ENCODE assay signal across 9 mouse cellular contexts in the genomic region with DNA sequence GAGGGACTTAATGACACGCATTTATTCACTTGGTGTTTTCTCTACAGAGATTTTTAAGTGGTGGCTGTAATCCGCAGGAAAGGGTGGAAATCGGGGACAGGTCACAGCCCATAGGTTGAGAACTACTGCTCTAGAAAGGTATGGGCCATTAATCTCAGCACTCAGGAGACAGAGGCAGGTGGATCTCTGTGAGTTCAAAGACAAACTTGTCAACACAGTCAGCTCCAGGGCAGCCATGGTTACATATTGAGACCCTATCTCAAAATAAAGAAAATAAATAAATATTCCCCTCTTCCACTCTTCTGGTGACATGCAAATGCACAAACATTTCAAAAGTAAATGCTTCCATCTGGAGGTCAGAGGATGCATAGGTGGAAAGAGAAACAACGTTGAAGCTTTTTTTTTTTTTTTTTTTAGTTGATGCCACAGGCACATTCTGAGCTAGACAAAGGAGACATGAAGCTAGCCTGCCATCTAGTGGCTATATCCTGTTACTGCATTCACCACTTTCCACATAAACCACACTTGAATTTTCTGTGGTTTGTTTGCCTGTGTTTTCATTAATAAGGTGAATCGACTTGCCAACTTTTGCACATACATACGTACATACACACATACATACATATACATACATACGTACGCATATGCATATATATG. TPM values are rescaled to one million over a fixed set of nuclear protein-coding genes. Genes with fewer than 3 reads are reported as not detected.
DNase-seq lines count a peak whose midpoint lies in the region; ATAC-seq and TF ChIP-seq lines count a peak whose summit lies in the region.
"Had no signal": no experiment of that assay in that cellular context is flagged by ENCODE, and none has a peak within 500 bp of the region (broad histone marks: within the 10 kb centered on the region; RNA-seq: fewer than 3 reads in every experiment).

No protein-coding gene starts in this region.

- peak; percentile 47; the same call in 1 of the 2 replicates for ATAC-seq in heart, postnatal 0 days (ENCODE audit: insufficient read depth, low read depth)
- ATAC-seq in limb, embryonic 11.5 days (ENCODE audit: insufficient number of reproducible peaks, low FRiP score, low TSS enrichment, low read depth) = no peak
- ATAC-seq in midbrain, embryonic 15.5 days (replicated peaks) = peak; percentile 50; the same call in 1 of the 2 replicates

- H3K27me3 ChIP-seq in heart, postnatal 0 days (ENCODE audit: control insufficient read depth, insufficient read depth, low read length) = 0 out of 2 replicates have a peak, but pooled peaks cover 4% of the 10 kb centered on the region
- H3K27me3 ChIP-seq in CH12.LX (replicated peaks) = peaks cover 6% of the 10 kb centered on the region
- H3K27me3 ChIP-seq in limb, embryonic 11.5 days (ENCODE audit: control insufficient read depth, insufficient read depth, low read length) = no peaks in the 10 kb centered on the region
- H3K27me3 ChIP-seq in midbrain, embryonic 15.5 days (replicated peaks) = no peaks in the 10 kb centered on the region
- H3K27me3 ChIP-seq: limb, embryonic 15.5 days had no signal

- peak; percentile 68 for DNase-seq in heart, postnatal 0 days (ENCODE audit: low spot score)
- DNase-seq in heart, adult 11 months = no peak
- peak; percentile 69 for DNase-seq in CH12.LX (ENCODE audit: extremely low read depth)
- peak; percentile 55 for DNase-seq in c-Kit-positive CD71-negative TER-119-negative erythroid progenitor cells, embryonic 14.5 days (ENCODE audit: low read depth)
- peak; percentile 25 to 63 for DNase-seq in heart, postnatal 14 days
- DNase-seq in limb, embryonic 11.5 days (ENCODE audit: low spot score) = peak; percentile 55
- DNase-seq in urinary bladder, postnatal 4 days (ENCODE audit: low spot score in 2 of 2) = no peak

- H3K9ac ChIP-seq in heart, postnatal 0 days (replicated peaks; ENCODE audit: low read depth, low read length) = no peak overlapping the region
- H3K9ac ChIP-seq in CH12.LX (ENCODE audit: insufficient read depth, low read depth) = no peak overlapping the region
- H3K9ac ChIP-seq in limb, embryonic 11.5 days (ENCODE audit: low read length) = no peak overlapping the region
- no peak overlapping the region for H3K9ac ChIP-seq in midbrain, embryonic 15.5 days
- H3K9ac ChIP-seq: limb, embryonic 15.5 days had no signal

- in situ Hi-C loops in CH12.LX (cut with MboI; ENCODE audit: low pct_ligation_motif_present, low pct_unique_long_range_greater_than_20kb, low sequenced_read_pairs) = no loop called here

- no peak for TF ChIP-seq EP300 in heart, postnatal 0 days (IDR thresholded peaks at IDR 0.05; ENCODE audit: low read depth)
- no peak for TF ChIP-seq EP300 in CH12.LX (IDR thresholded peaks at IDR 0.05; ENCODE audit: low read length)

- H3K79me2 ChIP-seq in CH12.LX (replicated peaks; ENCODE audit: control insufficient read depth, extremely low read depth, insufficient read depth, poor library complexity, severe bottlenecking) = no peaks in the 10 kb centered on the region

- dilution Hi-C loops in CH12.LX (cut with MboI; ENCODE audit: extremely low pct_ligation_motif_present, extremely low pct_unique_long_range_greater_than_20kb, low sequenced_read_pairs) = no loop called here

- TF ChIP-seq POLR2A in CH12.LX (IDR thresholded peaks at IDR 0.05; ENCODE audit: low read depth, low read length) = no peak

- WGBS in heart, postnatal 0 days = 37% methylated on average over 8 of the region's 8 CpGs
- 40% methylated on average over 8 of the region's 8 CpGs for WGBS in limb, embryonic 11.5 days
- 40% methylated on average over 8 of the region's 8 CpGs for WGBS in midbrain, embryonic 15.5 days

- H3K4me1 ChIP-seq in heart, postnatal 0 days (ENCODE audit: control insufficient read depth, insufficient read depth) = no peaks in the 10 kb centered on the region
- H3K4me1 ChIP-seq in CH12.LX (ENCODE audit: control insufficient read depth in 1 of 2, insufficient read depth in 2 of 2) = no peaks in the 10 kb centered on the region
- H3K4me1 ChIP-seq in limb, embryonic 11.5 days (ENCODE audit: control insufficient read depth, insufficient read depth, low read length) = no peaks in the 10 kb centered on the region
- H3K4me1 ChIP-seq in midbrain, embryonic 15.5 days = no peaks in the 10 kb centered on the region
- H3K4me1 ChIP-seq: limb, embryonic 15.5 days had no signal

- no peak overlapping the region for H3K4me3 ChIP-seq in heart, postnatal 0 days (ENCODE audit: low read depth, low read length)
- no peak overlapping the region for H3K4me3 ChIP-seq in CH12.LX (replicated peaks in 1 of 3; ENCODE audit: low read depth in 2 of 3, low read length in 2 of 3, poor library complexity in 1 of 3)
- no peak overlapping the region for H3K4me3 ChIP-seq in limb, embryonic 11.5 days (ENCODE audit: low read depth, low read length)
- no peak overlapping the region for H3K4me3 ChIP-seq in midbrain, embryonic 15.5 days
- H3K4me3 ChIP-seq: limb, embryonic 15.5 days had no signal

- intact Hi-C loops in heart, postnatal 14 days (cut with DNase I) = no loop called here

- no peak overlapping the region for H3K4me2 ChIP-seq in heart, postnatal 0 days (ENCODE audit: low read depth, low read length)
- H3K4me2 ChIP-seq in CH12.LX (ENCODE audit: insufficient read depth, low read depth, poor library complexity, severe bottlenecking) = no peak overlapping the region
- no peak overlapping the region for H3K4me2 ChIP-seq in limb, embryonic 11.5 days (ENCODE audit: low read depth, severe bottlenecking)
- H3K4me2 ChIP-seq in midbrain, embryonic 15.5 days = no peak overlapping the region
- H3K4me2 ChIP-seq: limb, embryonic 15.5 days had no signal

- no peaks in the 10 kb centered on the region for H3K36me3 ChIP-seq in heart, postnatal 0 days (replicated peaks; ENCODE audit: control insufficient read depth, insufficient read depth, low read length)
- H3K36me3 ChIP-seq in CH12.LX (replicated peaks in 1 of 2; ENCODE audit: control insufficient read depth in 1 of 2, insufficient read depth in 1 of 2, low read length in 1 of 2) = no peaks in the 10 kb centered on the region
- no peaks in the 10 kb centered on the region for H3K36me3 ChIP-seq in limb, embryonic 11.5 days (ENCODE audit: control insufficient read depth, insufficient read depth, low read length)
- H3K36me3 ChIP-seq in midbrain, embryonic 15.5 days (replicated peaks) = no peaks in the 10 kb centered on the region
- H3K36me3 ChIP-seq: limb, embryonic 15.5 days had no signal

- no peaks in the 10 kb centered on the region for H3K9me3 ChIP-seq in heart, postnatal 0 days (replicated peaks; ENCODE audit: control insufficient read depth, low read length)
- H3K9me3 ChIP-seq in CH12.LX (replicated peaks; ENCODE audit: low read length) = no peaks in the 10 kb centered on the region
- H3K9me3 ChIP-seq in limb, embryonic 11.5 days (ENCODE audit: control insufficient read depth, low read length) = no peaks in the 10 kb centered on the region
- H3K9me3 ChIP-seq in midbrain, embryonic 15.5 days = no peaks in the 10 kb centered on the region
- H3K9me3 ChIP-seq: limb, embryonic 15.5 days had no signal

- H3K27ac ChIP-seq in heart, postnatal 0 days (ENCODE audit: low read depth) = no peak overlapping the region
- H3K27ac ChIP-seq in CH12.LX (ENCODE audit: insufficient read depth, low read depth) = no peak overlapping the region
- H3K27ac ChIP-seq in limb, embryonic 11.5 days (replicated peaks; ENCODE audit: low read depth, low read length) = no peak overlapping the region
- no peak overlapping the region for H3K27ac ChIP-seq in midbrain, embryonic 15.5 days
- H3K27ac ChIP-seq: limb, embryonic 15.5 days had no signal

- TF ChIP-seq RAD21 in CH12.LX (IDR thresholded peaks at IDR 0.05; ENCODE audit: low read depth, low read length) = peak; percentile 86

- peak; percentile 87 for TF ChIP-seq CTCF in heart, postnatal 0 days (IDR thresholded peaks at IDR 0.05; ENCODE audit: low read depth)
- peak; percentile 84 to 95 for TF ChIP-seq CTCF in CH12.LX (conservative IDR thresholded peaks at IDR 0.05 in 1 of 2, IDR thresholded peaks at IDR 0.05 in 1 of 2; ENCODE audit: low read depth in 2 of 2, low read length in 2 of 2)

TF ChIP-seq in CH12.LX, 34 proteins besides CTCF, POLR2A, EP300 and RAD21:
- TF ChIP-seq MYC (IDR thresholded peaks at IDR 0.05; ENCODE audit: low read depth, low read length) = 0 out of 2 replicates have a peak, but pooled peaks have one; percentile 20
- TF ChIP-seq SMC3 (IDR thresholded peaks at IDR 0.05; ENCODE audit: low read depth, low read length) = peak; percentile 64
- peak; percentile 99 for TF ChIP-seq ZNF384 (IDR thresholded peaks at IDR 0.05; ENCODE audit: low read depth, low read length)
- TF ChIP-seq USF1 (IDR thresholded peaks at IDR 0.05; ENCODE audit: low read depth, low read length) = no peak

RNA-seq across cellular contexts. Expression of a gene that starts 26.1 kb away (rescaled TPM):
- not detected in 2 replicates for total RNA-seq in heart, postnatal 0 days (2014; rRNA removed; ENCODE audit: low replicate concordance)
- 0.15 and 0.18 TPM in 2 replicates for polyA plus RNA-seq in heart, postnatal 0 days (2015; fragmentation: Nextera tagmentation; extraction: Ambion mirVana)
- total RNA-seq in CH12.LX (2012; rRNA removed) = not detected in 2 replicates
- not detected in 2 replicates for total RNA-seq in CH12.LX (2014; rRNA removed)
- not detected in 2 replicates for polyA plus RNA-seq in CH12.LX (2012; ENCODE audit: insufficient read length, low read depth)
- under 1 TPM; 0.17 to 0.72 TPM for total RNA-seq in heart, postnatal 14 days (2021)
- not detected in 2 replicates for polyA plus RNA-seq in limb, embryonic 11.5 days (2014; fragmentation: Nextera tagmentation; extraction: Ambion mirVana)
- 0.22 and 0.46 TPM in 2 replicates for polyA plus RNA-seq in midbrain, embryonic 15.5 days (2015; fragmentation: Nextera tagmentation; extraction: Ambion mirVana)
- polyA plus RNA-seq: limb, embryonic 15.5 days had no signal

RNA-seq across cellular contexts. Expression of a gene that starts 34.4 kb away (rescaled TPM):
- total RNA-seq in heart, postnatal 0 days (2014; rRNA removed; ENCODE audit: low replicate concordance) = not detected in 2 replicates
- not detected in 2 replicates for polyA plus RNA-seq in heart, postnatal 0 days (2015; fragmentation: Nextera tagmentation; extraction: Ambion mirVana)
- total RNA-seq in CH12.LX (2012; rRNA removed) (not detected in 2 replicates), CH12.LX (2014; rRNA removed) (not detected in 2 replicates)
- 0.11 TPM in 1 of 2 replicates, not detected in the other for polyA plus RNA-seq in CH12.LX (2012; ENCODE audit: insufficient read length, low read depth)
- total RNA-seq in heart, postnatal 14 days (2021) = under 1 TPM in 1 of 2 experiments, not detected in 1; 0.17 TPM
- not detected in 2 replicates for polyA plus RNA-seq in limb, embryonic 11.5 days (2014; fragmentation: Nextera tagmentation; extraction: Ambion mirVana)
- polyA plus RNA-seq in midbrain, embryonic 15.5 days (2015; fragmentation: Nextera tagmentation; extraction: Ambion mirVana) = not detected in 2 replicates

RNA-seq across cellular contexts. Expression of a gene that starts 45.1 kb away (rescaled TPM):
- 14.7 and 28.1 TPM in 2 replicates for total RNA-seq in heart, postnatal 0 days (2014; rRNA removed; ENCODE audit: low replicate concordance)
- 15.0 and 15.8 TPM in 2 replicates for polyA plus RNA-seq in heart, postnatal 0 days (2015; fragmentation: Nextera tagmentation; extraction: Ambion mirVana)
- 126 and 143 TPM in 2 replicates for total RNA-seq in CH12.LX (2012; rRNA removed)
- 196 and 224 TPM in 2 replicates for total RNA-seq in CH12.LX (2014; rRNA removed)
- polyA plus RNA-seq in CH12.LX (2012; ENCODE audit: insufficient read length, low read depth) = 231 and 265 TPM in 2 replicates
- total RNA-seq in heart, postnatal 14 days (2021) = 10 to 100 TPM; 12.4 to 15.7 TPM
- polyA plus RNA-seq in limb, embryonic 11.5 days (2014; fragmentation: Nextera tagmentation; extraction: Ambion mirVana) = 19.0 and 19.8 TPM in 2 replicates
- 13.4 and 15.7 TPM in 2 replicates for polyA plus RNA-seq in midbrain, embryonic 15.5 days (2015; fragmentation: Nextera tagmentation; extraction: Ambion mirVana)

Comparison
In these comparisons a context has a peak if more than half of its experiments do, and no peak if none do; other contexts are left out.
1. DNase-seq: peak in heart, postnatal 0 days (single experiment), CH12.LX (single experiment), c-Kit-positive CD71-negative TER-119-negative erythroid progenitor cells, embryonic 14.5 days (single experiment), heart, postnatal 14 days (2 of 2) and limb, embryonic 11.5 days (single experiment); none in heart, adult 11 months (single experiment) and urinary bladder, postnatal 4 days (0 of 2).
2. RNA of a gene that starts 45.1 kb away (polyA plus RNA-seq): 231 to 265 TPM in CH12.LX; 19.0 to 19.8 TPM in limb, embryonic 11.5 days, 15.0 to 15.8 TPM in heart, postnatal 0 days and 13.4 to 15.7 TPM in midbrain, embryonic 15.5 days; every median in the first group is over 10 times any median in the second.